ENCODE assay signal across 15 mouse cellular contexts in the genomic region with DNA sequence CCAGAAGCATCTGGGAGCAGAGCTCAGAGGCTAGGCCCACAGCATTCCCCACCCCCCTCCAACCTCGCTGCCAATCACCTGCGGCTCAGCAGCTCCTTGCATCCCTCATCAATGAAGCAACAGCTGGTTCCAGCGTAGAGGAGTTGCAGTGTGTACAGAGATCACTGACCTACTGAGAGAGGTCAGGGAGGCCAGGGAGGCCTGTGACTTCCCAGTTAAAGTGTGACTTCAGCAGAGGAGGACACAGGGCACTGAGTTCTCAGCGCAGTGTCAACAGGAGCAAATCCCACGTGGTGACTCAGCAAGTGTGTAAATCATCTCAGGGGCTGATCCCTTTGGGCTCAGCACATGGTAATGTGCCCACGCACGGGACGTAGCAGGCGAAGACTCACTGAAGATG. TPM values are rescaled to one million over a fixed set of nuclear protein-coding genes. Genes with fewer than 3 reads are reported as not detected.
A peak's percentile ranks its signal among the peaks of the same experiment; 100 is the strongest.
DNase-seq lines count a peak whose midpoint lies in the region; ATAC-seq and TF ChIP-seq lines count a peak whose summit lies in the region.
"Had no signal": no experiment of that assay in that cellular context is flagged by ENCODE, and none has a peak within 500 bp of the region (broad histone marks: within the 10 kb centered on the region; RNA-seq: fewer than 3 reads in every experiment).

No protein-coding gene starts in this region.

- peak; percentile 86 for ATAC-seq in kidney, postnatal 0 days (replicated peaks; ENCODE audit: low FRiP score, low read depth)
- ATAC-seq in liver, embryonic 15.5 days (ENCODE audit: insufficient read depth) = peak; percentile 85
- no peak for ATAC-seq in erythroid progenitor cell, adult 5-6 weeks (replicated peaks; ENCODE audit: low FRiP score, poor library complexity, severe bottlenecking)

- TF ChIP-seq CTCF in kidney, postnatal 0 days (IDR thresholded peaks at IDR 0.05; ENCODE audit: low read depth) = no peak

- DNase-seq in adrenal gland, postnatal 25 days = peak; percentile 6
- no peak for DNase-seq in adrenal gland, adult 18-20 months (ENCODE audit: low spot score in 2 of 2)
- DNase-seq in embryonic facial prominence, embryonic 10.5 days (ENCODE audit: low spot score) = peak; percentile 70
- DNase-seq in kidney, postnatal 0 days (ENCODE audit: low spot score) = peak; percentile 46
- no peak for DNase-seq in frontal cortex, postnatal 36 days (ENCODE audit: low spot score in 2 of 2)
- no peak for DNase-seq in cerebellum, postnatal 4 days (ENCODE audit: low spot score in 2 of 2)
- DNase-seq: thymus, adult 18-20 months had no signal

- H3K36me3 ChIP-seq in embryonic facial prominence, embryonic 10.5 days (replicated peaks) = no peaks in the 10 kb centered on the region
- no peaks in the 10 kb centered on the region for H3K36me3 ChIP-seq in kidney, postnatal 0 days (ENCODE audit: insufficient read depth, low read length)
- H3K36me3 ChIP-seq in liver, embryonic 15.5 days (replicated peaks) = no peaks in the 10 kb centered on the region
- H3K36me3 ChIP-seq: embryonic facial prominence, embryonic 13.5 days; G1E; midbrain, embryonic 12.5 days had no signal

- H3K4me1 ChIP-seq in embryonic facial prominence, embryonic 10.5 days = peaks cover 32% of the 10 kb centered on the region
- no peaks in the 10 kb centered on the region for H3K4me1 ChIP-seq in kidney, postnatal 0 days (replicated peaks; ENCODE audit: insufficient read depth, low read length)
- H3K4me1 ChIP-seq in liver, embryonic 15.5 days (replicated peaks) = no peaks in the 10 kb centered on the region
- H3K4me1 ChIP-seq: embryonic facial prominence, embryonic 13.5 days had no signal

- peaks cover 9% of the 10 kb centered on the region; the same call in 1 of the 2 replicates for H3K27me3 ChIP-seq in embryonic facial prominence, embryonic 10.5 days (replicated peaks; ENCODE audit: low read depth, poor library complexity, severe bottlenecking)
- H3K27me3 ChIP-seq in kidney, postnatal 0 days (ENCODE audit: insufficient read depth, low read length) = no peaks in the 10 kb centered on the region
- H3K27me3 ChIP-seq in liver, embryonic 15.5 days = no peaks in the 10 kb centered on the region
- H3K27me3 ChIP-seq: embryonic facial prominence, embryonic 13.5 days had no signal

- H3K9ac ChIP-seq in kidney, postnatal 0 days (ENCODE audit: low read depth, low read length) = no peak overlapping the region
- H3K9ac ChIP-seq in liver, embryonic 15.5 days = no peak overlapping the region
- H3K9ac ChIP-seq: embryonic facial prominence, embryonic 13.5 days; midbrain, embryonic 12.5 days had no signal

- H3K4me3 ChIP-seq in embryonic facial prominence, embryonic 10.5 days = no peak overlapping the region
- no peak overlapping the region for H3K4me3 ChIP-seq in kidney, postnatal 0 days (replicated peaks; ENCODE audit: low read depth, low read length)
- no peak overlapping the region for H3K4me3 ChIP-seq in liver, embryonic 15.5 days (replicated peaks)
- H3K4me3 ChIP-seq: embryonic facial prominence, embryonic 13.5 days; midbrain, embryonic 12.5 days had no signal

- 0 out of 2 replicates have a peak overlapping the region, but pooled peaks have one; percentile 30 for H3K27ac ChIP-seq in embryonic facial prominence, embryonic 10.5 days (replicated peaks)
- H3K27ac ChIP-seq in kidney, postnatal 0 days = peak overlapping the region; percentile 0; the same call in 1 of the 2 replicates
- 0 out of 2 replicates have a peak overlapping the region, but pooled peaks have one; percentile 45 for H3K27ac ChIP-seq in liver, embryonic 15.5 days (replicated peaks)
- H3K27ac ChIP-seq: embryonic facial prominence, embryonic 13.5 days; midbrain, embryonic 12.5 days had no signal

- H3K4me2 ChIP-seq in kidney, postnatal 0 days (ENCODE audit: low read length) = no peak overlapping the region
- no peak overlapping the region for H3K4me2 ChIP-seq in liver, embryonic 15.5 days
- H3K4me2 ChIP-seq: embryonic facial prominence, embryonic 13.5 days; midbrain, embryonic 12.5 days had no signal

- H3K9me3 ChIP-seq in embryonic facial prominence, embryonic 10.5 days = no peaks in the 10 kb centered on the region
- H3K9me3 ChIP-seq in kidney, postnatal 0 days (replicated peaks; ENCODE audit: low read length) = no peaks in the 10 kb centered on the region
- no peaks in the 10 kb centered on the region for H3K9me3 ChIP-seq in liver, embryonic 15.5 days (replicated peaks)
- H3K9me3 ChIP-seq: embryonic facial prominence, embryonic 13.5 days; midbrain, embryonic 12.5 days had no signal

- WGBS in embryonic facial prominence, embryonic 10.5 days = 29% methylated on average over 9 of the region's 9 CpGs
- WGBS in kidney, postnatal 0 days = 9% methylated on average over 9 of the region's 9 CpGs
- 37% methylated on average over 9 of the region's 9 CpGs for WGBS in liver, embryonic 15.5 days (ENCODE audit: insufficient replicate concordance)

RNA-seq across cellular contexts. Expression of gene Bcas1, which starts 32.2 kb away (rescaled TPM):
- total RNA-seq in adrenal gland, postnatal 25 days (2021) = 0.33 TPM in 1 of 2 replicates, not detected in the other
- total RNA-seq in adrenal gland, adult 18-20 months (2021) = under 1 TPM; 0.36 to 0.38 TPM
- 0.92 and 1.2 TPM in 2 replicates for polyA plus RNA-seq in embryonic facial prominence, embryonic 10.5 days (2016; fragmentation: Nextera tagmentation; extraction: Ambion mirVana)
- polyA plus RNA-seq in kidney, postnatal 0 days (2015; fragmentation: Nextera tagmentation; extraction: Ambion mirVana) = 0.61 and 0.94 TPM in 2 replicates
- 7.0 and 7.2 TPM in 2 replicates for polyA plus RNA-seq in liver, embryonic 15.5 days (2015; fragmentation: Nextera tagmentation; extraction: Ambion mirVana)
- total RNA-seq in erythroid progenitor cell, adult 5-6 weeks (2015; ENCODE audit: low replicate concordance) = not detected in 2 replicates
- total RNA-seq in erythroid progenitor cell, adult 5-6 weeks (2017; ENCODE audit: low replicate concordance) = 1.7 TPM in 1 of 2 replicates, not detected in the other
- polyA plus RNA-seq: G1E had no signal

RNA-seq across cellular contexts. Expression of gene Pfdn4, which starts 36.4 kb away (rescaled TPM):
- total RNA-seq in adrenal gland, postnatal 25 days (2021) = 23.3 and 23.9 TPM in 2 replicates
- 10 to 100 TPM; 17.7 to 19.4 TPM for total RNA-seq in adrenal gland, adult 18-20 months (2021)
- 91.9 and 96.9 TPM in 2 replicates for polyA plus RNA-seq in embryonic facial prominence, embryonic 10.5 days (2016; fragmentation: Nextera tagmentation; extraction: Ambion mirVana)
- polyA plus RNA-seq in kidney, postnatal 0 days (2015; fragmentation: Nextera tagmentation; extraction: Ambion mirVana) = 105 and 113 TPM in 2 replicates
- 21.9 and 29.2 TPM in 2 replicates for polyA plus RNA-seq in liver, embryonic 15.5 days (2015; fragmentation: Nextera tagmentation; extraction: Ambion mirVana)
- total RNA-seq in erythroid progenitor cell, adult 5-6 weeks (2015; ENCODE audit: low replicate concordance) = 11.5 and 18.9 TPM in 2 replicates
- total RNA-seq in erythroid progenitor cell, adult 5-6 weeks (2017; ENCODE audit: low replicate concordance) = 19.9 and 25.6 TPM in 2 replicates

RNA-seq across cellular contexts. Expression of gene Cyp24a1, which starts 37.1 kb away (rescaled TPM):
- not detected in 2 replicates for total RNA-seq in adrenal gland, postnatal 25 days (2021)
- not detected for total RNA-seq in adrenal gland, adult 18-20 months (2021)
- not detected in 2 replicates for polyA plus RNA-seq in embryonic facial prominence, embryonic 10.5 days (2016; fragmentation: Nextera tagmentation; extraction: Ambion mirVana)
- polyA plus RNA-seq in kidney, postnatal 0 days (2015; fragmentation: Nextera tagmentation; extraction: Ambion mirVana) = 7.4 TPM in 2 replicates
- not detected in 2 replicates for polyA plus RNA-seq in liver, embryonic 15.5 days (2015; fragmentation: Nextera tagmentation; extraction: Ambion mirVana)
- not detected in 2 replicates for total RNA-seq in erythroid progenitor cell, adult 5-6 weeks (2015; ENCODE audit: low replicate concordance)
- not detected in 2 replicates for total RNA-seq in erythroid progenitor cell, adult 5-6 weeks (2017; ENCODE audit: low replicate concordance)
- total RNA-seq: G1E; left cerebral cortex, postnatal 36 days had no signal
- polyA plus RNA-seq: embryonic facial prominence, embryonic 13.5 days; G1E; heart, embryonic 16.5 days; intestine, embryonic 14.5 days had no signal

Comparison
In these comparisons a context has a peak if more than half of its experiments do, and no peak if none do; other contexts are left out.
1. DNase-seq: peak in adrenal gland, postnatal 25 days (single experiment), embryonic facial prominence, embryonic 10.5 days (single experiment) and kidney, postnatal 0 days (single experiment); none in adrenal gland, adult 18-20 months (0 of 2), frontal cortex, postnatal 36 days (0 of 2) and cerebellum, postnatal 4 days (0 of 2).
2. Peak in every context shown above with its lines, with median percentiles within 50 percentile points of each other: H3K27ac ChIP-seq.